Mouse (Mus musculus) heart, postnatal 0 days (tissue): ENCODE data around the gene Rassf1.

ENCODE experiments used
- CTCF ChIP-seq: IDR thresholded peaks from 2 replicates; pipeline ENCODE4 v1.5.1; 2016; ENCODE audit warnings: antibody characterized with exemption, control low read depth, low read depth
- EP300 ChIP-seq: IDR thresholded peaks from 2 replicates; pipeline ENCODE4 v1.6.1; 2016; ENCODE audit warnings: antibody characterized with exemption, low read depth

DNA sequence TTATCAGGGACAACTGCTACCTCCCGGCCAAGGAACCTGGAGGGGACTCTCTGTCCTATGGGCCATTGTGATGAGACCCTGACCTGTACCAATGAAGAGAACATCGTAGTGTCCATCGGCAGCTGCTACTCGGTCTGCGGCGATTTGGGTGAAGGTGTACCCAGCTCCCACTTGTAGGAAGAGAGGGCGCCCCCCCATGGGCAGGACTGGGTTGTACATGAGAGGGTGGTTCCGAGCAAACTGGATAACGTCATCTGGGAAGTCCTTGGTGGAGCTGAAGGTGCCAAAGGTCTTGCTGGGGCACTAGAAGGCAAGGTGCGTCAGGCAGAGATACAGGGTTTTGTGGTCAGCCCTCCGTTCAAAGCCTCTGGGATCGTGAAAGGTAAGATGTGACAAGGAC lies 49.4 kb downstream of the Rassf1 start:
- TF ChIP-seq EP300 (no peak), CTCF (peak; percentile 6; the same call in 1 of the 2 replicates)
